Mouse (Mus musculus) lung, embryonic 15.5 days (tissue): Measurements from ENCODE around the gene Ffar2. TPM values are rescaled to one million over a fixed set of nuclear protein-coding genes. Genes with fewer than 3 reads are reported as not detected.
A peak's percentile ranks its signal among the peaks of the same experiment; 100 is the strongest.

Experiments used
- ATAC-seq: fragments of 200-750 bp; cut with Nextera tagmentation; 2 replicates; pipeline ENCODE4 v1.8.0; 2017; ENCODE audit warnings: moderate number of reproducible peaks, borderline replicate concordance; ENCODE audit not compliant: low FRiP score, low TSS enrichment; ENCODE audit errors: extremely low read depth
- H3K27ac ChIP-seq: fragments of 300-500 bp; sonication (generic); 2 replicates; pipeline ENCODE4 v1.5.1; 2015; ENCODE audit warnings: moderate library complexity, mild to moderate bottlenecking, inconsistent platforms
- H3K27me3 ChIP-seq: fragments of 300-500 bp; sonication (generic); 2 replicates; pipeline ENCODE4 v1.6.1; 2015; ENCODE audit warnings: inconsistent platforms
- H3K36me3 ChIP-seq: fragments of 300-500 bp; sonication (generic); 2 replicates; pipeline ENCODE4 v1.6.1; 2015; ENCODE audit warnings: inconsistent platforms
- H3K4me1 ChIP-seq: fragments of 300-500 bp; sonication (generic); 2 replicates; pipeline ENCODE4 v1.6.1; 2015; ENCODE audit warnings: inconsistent platforms
- H3K4me2 ChIP-seq: fragments of 300-500 bp; sonication (generic); 2 replicates; pipeline ENCODE4 v1.6.1; 2015; ENCODE audit warnings: inconsistent platforms, mild to moderate bottlenecking, moderate library complexity
- H3K4me3 ChIP-seq: fragments of 300-500 bp; sonication (generic); 2 replicates; pipeline ENCODE4 v1.5.1; 2015; ENCODE audit warnings: mild to moderate bottlenecking, inconsistent platforms
- H3K9ac ChIP-seq: fragments of 300-500 bp; sonication (generic); 2 replicates; pipeline ENCODE4 v1.6.1; 2015; ENCODE audit warnings: inconsistent platforms
- H3K9me3 ChIP-seq: fragments of 300-500 bp; sonication (generic); 2 replicates; pipeline ENCODE4 v1.6.1; 2016; ENCODE audit warnings: inconsistent platforms
- WGBS: fragments of 180-500 bp; shearing (Covaris S2); methylation state at CpG from one replicate; pipeline ENCODE4 v1.1.7; 2015; 5-methylcytosine and 5-hydroxymethylcytosine counted together
- polyA plus RNA-seq: library from polyadenylated mRNA; unstranded; fragments of >200 nt; fragmentation: Nextera tagmentation; extraction: Ambion mirVana; gene quantifications from 2 replicates; pipeline ENCODE4 v1.2.1, GENCODE M21; 2015

The Ffar2 gene
- polyA plus RNA-seq = 0.38 and 0.46 TPM in 2 replicates

GRCm38 (mm10) chr7:30823675-30824074, at the start of gene Ffar2:
TSS of gene Ffar2 (minus strand) at chr7:30823775.
- Histone ChIP-seq H3K4me3 (no peak within 1 kb of the TSS), H3K4me2 (no peak within 1 kb of the TSS), H3K9ac (no peak within 1 kb of the TSS), H3K27ac (no peak within 1 kb of the TSS), H3K36me3 (no peaks in the 10 kb centered on the region), H3K9me3 (no peaks in the 10 kb centered on the region), H3K4me1 (peaks cover 13% of the 10 kb centered on the region), H3K27me3 (no peaks in the 10 kb centered on the region)
- 79% methylated on average over 18 of the region's 18 CpGs for WGBS
- no peak for ATAC-seq

- no peak overlapping the region for H3K9ac ChIP-seq
- no peak for ATAC-seq
- H3K9me3 ChIP-seq = no peaks in the 10 kb centered on the region
- H3K27ac ChIP-seq = no peak overlapping the region
- no peaks in the 10 kb centered on the region for H3K4me1 ChIP-seq
- no peaks in the 10 kb centered on the region for H3K27me3 ChIP-seq
- H3K36me3 ChIP-seq = no peaks in the 10 kb centered on the region
- H3K4me2 ChIP-seq = peak overlapping the region; percentile 37
- WGBS = 18% methylated on average over 15 of the region's 15 CpGs
- no peak overlapping the region for H3K4me3 ChIP-seq
These were observed 49.5 kb upstream of the Ffar2 start for GRCm38 (mm10) chr7:30873083-30873482.

- Histone ChIP-seq H3K27me3 (no peaks in the 10 kb centered on the region), H3K36me3 (no peaks in the 10 kb centered on the region), H3K4me3 (no peak overlapping the region), H3K9ac (no peak overlapping the region), H3K4me1 (no peaks in the 10 kb centered on the region), H3K27ac (no peak overlapping the region), H3K9me3 (no peaks in the 10 kb centered on the region), H3K4me2 (no peak overlapping the region)
- no peak for ATAC-seq
- 51% methylated on average over 8 of the region's 8 CpGs for WGBS
These were observed 39.8 kb upstream of the Ffar2 start for GRCm38 (mm10) chr7:30863386-30863785.

- H3K9me3 ChIP-seq = no peaks in the 10 kb centered on the region
- H3K4me2 ChIP-seq = no peak within 1 kb of the TSS
- H3K4me3 ChIP-seq = no peak within 1 kb of the TSS
- H3K36me3 ChIP-seq = no peaks in the 10 kb centered on the region
- no peak within 1 kb of the TSS for H3K27ac ChIP-seq
- ATAC-seq = no peak
- H3K27me3 ChIP-seq = no peaks in the 10 kb centered on the region
- H3K4me1 ChIP-seq = no peaks in the 10 kb centered on the region
- H3K9ac ChIP-seq = no peak within 1 kb of the TSS
- 82% methylated on average over 12 of the region's 12 CpGs for WGBS
These were observed 37.9 kb upstream of the Ffar2 start, which contains the start of gene Ffar1 for GRCm38 (mm10) chr7:30861464-30861863. TSS of gene Ffar1 (minus strand) at chr7:30861564.

- Histone ChIP-seq H3K4me2 (peak overlapping the region; percentile 42), H3K4me1 (no peaks in the 10 kb centered on the region), H3K9me3 (no peaks in the 10 kb centered on the region), H3K4me3 (peak overlapping the region; percentile 6; the same call in 1 of the 2 replicates), H3K9ac (no peak overlapping the region), H3K36me3 (no peaks in the 10 kb centered on the region), H3K27ac (no peak overlapping the region), H3K27me3 (no peaks in the 10 kb centered on the region)
- ATAC-seq = no peak
- WGBS = 9% methylated on average over 15 of the region's 16 CpGs
These were observed 36.2 kb upstream of the Ffar2 start for GRCm38 (mm10) chr7:30859635-30860402.

- Histone ChIP-seq H3K9me3 (no peaks in the 10 kb centered on the region), H3K36me3 (no peaks in the 10 kb centered on the region), H3K27ac (no peak overlapping the region), H3K4me1 (no peaks in the 10 kb centered on the region), H3K4me3 (no peak overlapping the region), H3K9ac (no peak overlapping the region), H3K4me2 (no peak overlapping the region), H3K27me3 (no peaks in the 10 kb centered on the region)
- no peak for ATAC-seq
These were observed 35.7 kb upstream of the Ffar2 start for GRCm38 (mm10) chr7:30859290-30859634.

- Histone ChIP-seq H3K9me3 (no peaks in the 10 kb centered on the region), H3K4me2 (no peak overlapping the region), H3K4me1 (no peaks in the 10 kb centered on the region), H3K36me3 (no peaks in the 10 kb centered on the region), H3K4me3 (no peak overlapping the region), H3K27ac (no peak overlapping the region), H3K9ac (no peak overlapping the region), H3K27me3 (no peaks in the 10 kb centered on the region)
- ATAC-seq = no peak
- 65% methylated on average over 1 of the region's 1 CpGs for WGBS
These were observed 34.2 kb upstream of the Ffar2 start for GRCm38 (mm10) chr7:30857746-30858145.

- Histone ChIP-seq H3K27me3 (no peaks in the 10 kb centered on the region), H3K4me2 (no peak within 1 kb of the TSS), H3K36me3 (no peaks in the 10 kb centered on the region), H3K27ac (no peak within 1 kb of the TSS), H3K4me3 (no peak within 1 kb of the TSS), H3K4me1 (no peaks in the 10 kb centered on the region), H3K9me3 (no peaks in the 10 kb centered on the region), H3K9ac (no peak within 1 kb of the TSS)
- WGBS = 72% methylated on average over 6 of the region's 6 CpGs
- no peak for ATAC-seq
These were observed 32.5 kb upstream of the Ffar2 start, which contains the start of gene Ffar3 for GRCm38 (mm10) chr7:30856078-30856477. TSS of gene Ffar3 (minus strand) at chr7:30856178.

- Histone ChIP-seq H3K9me3 (no peaks in the 10 kb centered on the region), H3K4me2 (no peak overlapping the region), H3K27ac (no peak overlapping the region), H3K9ac (no peak overlapping the region), H3K27me3 (no peaks in the 10 kb centered on the region), H3K4me1 (no peaks in the 10 kb centered on the region), H3K4me3 (no peak overlapping the region), H3K36me3 (no peaks in the 10 kb centered on the region)
- no peak for ATAC-seq
- WGBS = 81% methylated on average over 1 of the region's 1 CpGs
These were observed 27.8 kb upstream of the Ffar2 start for GRCm38 (mm10) chr7:30851421-30851820.

- Histone ChIP-seq H3K9me3 (no peaks in the 10 kb centered on the region), H3K4me2 (no peak overlapping the region), H3K4me3 (no peak overlapping the region), H3K27ac (no peak overlapping the region), H3K9ac (no peak overlapping the region), H3K27me3 (no peaks in the 10 kb centered on the region), H3K4me1 (no peaks in the 10 kb centered on the region), H3K36me3 (no peaks in the 10 kb centered on the region)
- no peak for ATAC-seq
- 75% methylated on average over 6 of the region's 6 CpGs for WGBS
These were observed 24.4 kb upstream of the Ffar2 start for GRCm38 (mm10) chr7:30847934-30848333.

GRCm38 (mm10) chr7:30847386-30847785, 23.8 kb upstream of the Ffar2 start:
- H3K9ac ChIP-seq = no peak overlapping the region
- H3K27ac ChIP-seq = no peak overlapping the region
- H3K4me2 ChIP-seq = no peak overlapping the region
- WGBS = 53% methylated on average over 5 of the region's 5 CpGs
- no peak for ATAC-seq
- H3K4me1 ChIP-seq = no peaks in the 10 kb centered on the region
- H3K9me3 ChIP-seq = no peaks in the 10 kb centered on the region
- H3K4me3 ChIP-seq = no peak overlapping the region
- H3K36me3 ChIP-seq = no peaks in the 10 kb centered on the region
- no peaks in the 10 kb centered on the region for H3K27me3 ChIP-seq

GRCm38 (mm10) chr7:30846505-30847053, 23.0 kb upstream of the Ffar2 start:
- Histone ChIP-seq H3K4me1 (no peaks in the 10 kb centered on the region), H3K4me2 (no peak overlapping the region), H3K36me3 (no peaks in the 10 kb centered on the region), H3K9me3 (no peaks in the 10 kb centered on the region), H3K27ac (no peak overlapping the region), H3K4me3 (no peak overlapping the region), H3K27me3 (no peaks in the 10 kb centered on the region), H3K9ac (no peak overlapping the region)
- no peak for ATAC-seq
- 57% methylated on average over 2 of the region's 2 CpGs for WGBS
